Mouse (Mus musculus) hindbrain, embryonic 13.5 days (tissue): ENCODE results near the gene Gm28539. TPM values are rescaled to one million over a fixed set of nuclear protein-coding genes. Genes with fewer than 3 reads are reported as not detected.

Experiments
- ATAC-seq: fragments of 200-750 bp; cut with Nextera tagmentation; 2 replicates; pipeline ENCODE4 v1.8.0; 2017; ENCODE audit warnings: moderate TSS enrichment; ENCODE audit not compliant: low FRiP score
- H3K27ac ChIP-seq: fragments of 300-500 bp; sonication (generic); 2 replicates; pipeline ENCODE4 v1.5.1; 2015; ENCODE audit warnings: inconsistent platforms, mild to moderate bottlenecking, moderate library complexity
- H3K27me3 ChIP-seq: fragments of 300-500 bp; sonication (generic); 2 replicates; pipeline ENCODE4 v1.6.1; 2015; ENCODE audit warnings: mild to moderate bottlenecking, inconsistent platforms
- H3K36me3 ChIP-seq: fragments of 300-500 bp; sonication (generic); 2 replicates; pipeline ENCODE4 v1.6.1; 2015; ENCODE audit warnings: mild to moderate bottlenecking, inconsistent platforms
- H3K4me1 ChIP-seq: fragments of 300-500 bp; sonication (generic); replicated peaks from 2 replicates; pipeline ENCODE4 v1.6.1; 2015; ENCODE audit warnings: inconsistent platforms
- H3K4me2 ChIP-seq: fragments of 300-500 bp; sonication (generic); 2 replicates; pipeline ENCODE4 v1.6.1; 2015; ENCODE audit warnings: inconsistent platforms, mild to moderate bottlenecking, moderate library complexity
- H3K4me3 ChIP-seq: fragments of 300-500 bp; sonication (generic); 2 replicates; pipeline ENCODE4 v1.5.1; 2015; ENCODE audit warnings: mild to moderate bottlenecking, inconsistent platforms
- H3K9ac ChIP-seq: fragments of 300-500 bp; sonication (generic); 2 replicates; pipeline ENCODE4 v1.6.1; 2015; ENCODE audit warnings: mild to moderate bottlenecking, inconsistent platforms
- H3K9me3 ChIP-seq: fragments of 300-500 bp; sonication (generic); 2 replicates; pipeline ENCODE4 v1.6.1; 2016; ENCODE audit warnings: inconsistent platforms
- WGBS: fragments of 180-500 bp; shearing (Covaris S2); methylation state at CpG from one replicate; pipeline ENCODE4 v1.1.7; 2015; 5-methylcytosine and 5-hydroxymethylcytosine counted together
- polyA plus RNA-seq: library from polyadenylated mRNA; unstranded; fragments of >200 nt; fragmentation: Nextera tagmentation; extraction: Ambion mirVana; gene quantifications from 2 replicates; pipeline ENCODE4 v1.2.1, GENCODE M21; 2015

The Gm28539 gene
- polyA plus RNA-seq, 1 experiment from 2014 or later = not detected

DNA sequence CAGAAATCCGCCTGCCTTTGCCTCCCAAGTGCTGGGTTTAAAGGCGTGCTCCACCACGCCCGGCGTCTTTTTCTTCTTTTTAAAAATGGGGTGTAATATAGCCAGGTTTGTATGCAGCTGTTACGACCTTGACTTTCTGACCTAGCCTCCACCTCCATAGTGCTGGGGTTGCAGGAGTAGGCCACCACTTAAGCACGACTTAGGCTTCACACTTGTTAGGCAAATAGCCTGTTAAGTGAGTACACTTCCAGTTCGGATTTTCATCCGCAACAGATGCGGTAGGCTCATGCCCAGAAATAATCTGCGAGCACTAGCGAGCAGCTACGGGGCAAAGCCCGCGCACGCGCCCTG lies 39.7 kb downstream of the Gm28539 start:
- ATAC-seq = no peak

DNA sequence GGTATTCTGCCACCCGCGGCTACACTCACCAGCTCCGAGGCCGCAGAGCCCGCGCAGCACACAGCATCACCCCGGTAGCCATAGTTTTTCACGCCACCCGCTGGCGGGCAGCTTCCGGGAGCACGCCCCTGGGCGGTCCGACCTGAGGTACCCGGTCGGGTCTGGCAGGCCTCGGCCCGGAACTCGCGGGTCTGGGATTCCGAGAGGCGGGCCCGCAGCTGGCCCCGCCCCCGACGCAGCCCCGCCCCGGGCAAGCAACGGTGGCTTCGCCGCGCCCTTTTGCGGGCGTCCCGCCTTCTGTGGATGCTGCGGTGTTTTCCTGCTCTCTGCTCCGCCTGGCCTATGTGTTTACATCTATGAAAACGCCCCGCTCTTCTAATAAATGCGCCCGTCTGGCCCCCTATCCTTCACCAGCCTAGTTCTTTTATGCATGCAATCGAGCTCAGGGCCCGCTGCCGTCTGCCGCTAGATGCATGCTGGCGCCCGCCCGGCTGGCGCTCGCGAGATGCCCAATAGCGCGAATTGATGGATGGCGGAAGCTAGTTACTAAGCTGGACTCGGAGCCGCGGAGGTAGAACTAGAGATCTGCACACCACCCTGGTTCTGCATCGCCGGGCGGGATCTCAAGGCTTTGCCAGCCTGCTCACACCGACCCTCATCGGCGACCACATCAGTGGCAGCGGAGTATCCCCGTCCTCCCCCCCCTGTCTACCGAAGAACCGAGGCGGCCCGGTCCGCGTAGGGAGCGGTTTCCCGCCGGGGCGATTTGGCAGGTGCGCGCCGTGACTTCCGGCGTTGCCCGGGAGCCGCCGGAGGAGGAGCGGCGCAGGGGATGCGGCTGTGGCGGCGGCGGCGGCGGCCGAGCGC lies 40.3 kb downstream of the Gm28539 start, which contains the start of the genes Mrpl40 and Hira:
Mrpl40 (minus strand) TSS at position 421 of the 867 bp plus-strand sequence.
Hira (plus strand) TSS at position 596 of the 867 bp plus-strand sequence.
- peak; percentile 92 for ATAC-seq
- Histone ChIP-seq H3K27ac (peak within 1 kb of the TSS; percentile 96), H3K4me2 (peak within 1 kb of the TSS; percentile 62), H3K36me3 (peaks cover 36% of the 10 kb centered on the region), H3K27me3 (no peaks in the 10 kb centered on the region), H3K4me1 (peaks cover 37% of the 10 kb centered on the region), H3K4me3 (peak within 1 kb of the TSS; percentile 64), H3K9me3 (no peaks in the 10 kb centered on the region), H3K9ac (peak within 1 kb of the TSS; percentile 91)
- under 1% methylated on average over 74 of the region's 93 CpGs for WGBS

More for the DNA sequence above, 39.7 kb downstream of the Gm28539 start:
- Histone ChIP-seq H3K36me3 (peaks cover 36% of the 10 kb centered on the region), H3K27me3 (no peaks in the 10 kb centered on the region), H3K27ac (peak overlapping the region; percentile 96), H3K9me3 (no peaks in the 10 kb centered on the region), H3K9ac (peak overlapping the region; percentile 91), H3K4me3 (peak overlapping the region; percentile 64), H3K4me2 (peak overlapping the region; percentile 62), H3K4me1 (peaks cover 35% of the 10 kb centered on the region)
- WGBS = under 1% methylated on average over 17 of the region's 17 CpGs

DNA sequence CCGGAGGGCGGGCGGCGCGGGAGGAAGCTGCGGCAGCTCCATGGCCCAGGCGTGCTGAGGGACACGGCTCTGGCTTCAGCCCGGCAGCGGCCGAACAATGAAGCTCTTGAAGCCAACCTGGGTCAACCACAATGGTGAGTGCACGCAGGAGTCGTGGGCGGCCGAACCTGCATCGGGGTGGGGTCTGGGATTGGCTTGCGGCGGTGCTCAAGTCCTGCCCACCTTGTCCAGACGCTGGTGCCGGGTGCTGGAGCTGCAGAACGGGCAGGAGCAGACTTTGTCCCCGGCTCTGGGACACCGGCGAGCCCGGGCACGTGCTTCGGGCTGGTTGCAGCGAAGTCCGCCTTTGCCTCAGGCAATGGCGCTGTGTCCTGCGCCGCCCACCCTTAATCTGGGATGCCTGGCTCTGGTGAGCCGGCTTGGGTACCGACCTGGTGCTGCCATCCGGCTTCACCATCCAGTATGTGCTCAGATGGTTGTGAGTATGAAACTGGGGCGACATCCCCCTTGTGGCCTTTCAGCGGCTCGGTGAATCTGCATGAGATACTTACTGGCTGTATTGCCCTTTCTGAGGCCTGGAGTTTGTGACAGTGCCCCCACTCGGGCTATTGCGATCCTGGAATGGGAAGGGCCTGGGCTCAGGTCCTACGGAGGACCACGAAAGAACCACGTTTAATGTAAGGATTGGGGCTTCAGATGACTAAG lies 41.2 kb downstream of the Gm28539 start:
- peak; percentile 44 for ATAC-seq
- Histone ChIP-seq H3K4me1 (peaks cover 37% of the 10 kb centered on the region), H3K9ac (peak overlapping the region; percentile 91), H3K27ac (peak overlapping the region; percentile 96), H3K27me3 (no peaks in the 10 kb centered on the region), H3K4me2 (peak overlapping the region; percentile 62), H3K4me3 (peak overlapping the region; percentile 64), H3K36me3 (peaks cover 31% of the 10 kb centered on the region), H3K9me3 (no peaks in the 10 kb centered on the region)
- 0% methylated on average over 43 of the region's 43 CpGs for WGBS

DNA sequence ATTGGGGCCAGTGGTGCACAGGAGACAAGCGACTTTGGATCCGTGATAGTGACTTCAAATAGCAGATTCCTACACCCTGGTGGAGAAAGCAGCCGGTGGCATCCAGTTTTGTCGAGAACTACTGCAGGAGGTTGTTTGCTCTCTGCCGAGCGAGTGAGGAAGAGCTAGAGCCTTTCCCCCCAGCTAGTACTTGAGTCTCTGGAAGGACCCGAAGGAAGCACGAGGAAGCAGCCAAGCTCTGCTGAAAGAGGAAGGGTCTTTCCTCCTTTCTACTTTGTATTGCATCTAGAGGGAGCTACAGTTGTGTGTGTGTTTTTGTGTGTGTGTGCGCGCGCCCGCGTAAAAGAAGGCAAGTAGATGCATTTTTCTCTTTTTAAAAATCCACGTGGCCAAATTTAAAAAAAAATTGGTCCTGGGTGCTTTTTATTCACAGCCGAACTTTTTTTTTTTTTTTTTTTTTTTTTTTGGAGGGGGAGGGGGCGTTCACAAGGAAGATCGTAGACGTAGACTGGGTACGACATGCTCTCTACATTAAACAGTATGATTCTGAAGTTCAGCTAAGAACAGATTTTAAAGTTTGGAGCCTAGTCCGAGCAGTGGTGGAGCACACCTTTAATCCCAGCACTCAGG lies 41.8 kb downstream of the Gm28539 start:
- Histone ChIP-seq H3K4me2 (peak overlapping the region; percentile 62), H3K9me3 (no peaks in the 10 kb centered on the region), H3K27me3 (no peaks in the 10 kb centered on the region), H3K4me3 (peak overlapping the region; percentile 64), H3K36me3 (peaks cover 24% of the 10 kb centered on the region), H3K9ac (peak overlapping the region; percentile 91), H3K27ac (peak overlapping the region; percentile 96), H3K4me1 (peaks cover 37% of the 10 kb centered on the region)
- 29% methylated on average over 20 of the region's 20 CpGs for WGBS
- no peak for ATAC-seq

DNA sequence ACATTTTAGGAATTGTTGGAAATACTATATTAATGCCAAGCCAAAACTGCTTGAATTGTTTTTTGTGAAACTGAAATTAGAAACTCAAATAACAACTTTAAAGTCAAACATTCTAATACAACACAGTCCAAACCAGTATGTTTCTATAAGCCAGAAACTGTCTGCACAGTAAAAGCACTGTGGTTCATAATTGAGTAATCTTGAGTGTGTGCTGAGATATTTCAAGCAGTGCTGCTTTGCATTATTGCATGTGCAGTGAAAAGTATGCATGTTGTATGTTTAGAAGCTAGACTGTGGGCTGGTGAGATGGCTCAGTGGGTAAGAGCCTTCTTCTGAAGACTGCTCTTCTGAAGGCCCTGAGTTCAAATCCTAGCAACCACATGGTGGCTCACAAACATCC lies 47.7 kb downstream of the Gm28539 start:
- Histone ChIP-seq H3K9me3 (no peaks in the 10 kb centered on the region), H3K9ac (no peak overlapping the region), H3K27ac (no peak overlapping the region), H3K4me2 (no peak overlapping the region), H3K27me3 (no peaks in the 10 kb centered on the region), H3K4me3 (no peak overlapping the region), H3K4me1 (peaks cover 23% of the 10 kb centered on the region), H3K36me3 (peaks cover 11% of the 10 kb centered on the region; the same call in 1 of the 2 replicates)
- ATAC-seq = no peak

DNA sequence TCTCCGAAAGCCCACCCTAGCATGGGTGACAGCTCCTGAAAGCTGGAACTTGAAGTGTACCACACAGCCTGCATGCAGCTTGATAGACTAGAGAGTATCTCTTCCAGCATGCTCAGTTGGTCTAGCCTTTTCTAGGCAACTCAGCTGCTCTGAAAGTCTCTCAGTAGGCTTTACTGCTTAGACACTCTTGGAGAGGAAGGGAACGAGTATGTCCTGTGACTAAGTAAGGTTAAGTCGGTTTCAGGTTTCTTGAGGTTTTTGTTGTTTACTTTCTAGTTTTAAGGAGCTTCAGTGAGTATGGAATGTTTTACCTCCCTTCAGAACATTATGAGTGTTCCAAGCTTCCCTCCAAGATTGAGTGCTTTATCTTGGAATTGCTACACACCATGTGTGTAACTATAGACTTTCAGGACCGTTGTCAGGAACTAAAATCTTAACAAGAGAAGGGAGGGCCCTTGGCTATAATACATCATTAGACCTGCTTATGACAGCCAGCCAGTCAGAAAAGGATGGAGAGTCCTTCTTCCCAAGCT lies 57.5 kb downstream of the Gm28539 start:
- no peak overlapping the region for H3K4me3 ChIP-seq
- H3K36me3 ChIP-seq = peaks cover 23% of the 10 kb centered on the region
- ATAC-seq = no peak
- no peaks in the 10 kb centered on the region for H3K27me3 ChIP-seq
- H3K4me1 ChIP-seq = 0 out of 2 replicates have a peak, but pooled peaks cover 3% of the 10 kb centered on the region
- no peak overlapping the region for H3K4me2 ChIP-seq
- H3K27ac ChIP-seq = no peak overlapping the region
- H3K9me3 ChIP-seq = no peaks in the 10 kb centered on the region
- no peak overlapping the region for H3K9ac ChIP-seq
- 89% methylated on average over 4 of the region's 4 CpGs for WGBS

DNA sequence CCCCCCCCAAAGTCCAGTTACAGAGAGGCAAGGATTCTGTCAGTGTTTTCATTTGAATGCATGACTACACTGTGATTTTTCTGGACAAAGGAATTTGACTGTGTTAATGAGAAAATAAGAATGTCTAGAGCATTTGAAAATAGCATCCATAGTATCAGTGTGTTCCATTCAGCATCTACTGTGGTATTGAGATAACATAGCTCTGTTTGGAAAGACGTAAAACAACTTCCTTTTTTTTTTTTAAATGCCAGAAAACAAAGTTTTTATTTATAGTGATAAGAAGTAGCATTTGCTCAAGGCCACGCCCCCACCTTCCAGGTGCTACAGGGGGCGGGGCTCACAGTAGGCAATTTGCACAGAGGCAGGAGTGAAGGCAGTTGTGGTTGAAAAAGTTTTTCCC lies 58.9 kb downstream of the Gm28539 start:
- H3K27ac ChIP-seq = no peak overlapping the region
- H3K4me3 ChIP-seq = no peak overlapping the region
- H3K9ac ChIP-seq = no peak overlapping the region
- H3K36me3 ChIP-seq = peaks cover 35% of the 10 kb centered on the region
- H3K9me3 ChIP-seq = no peaks in the 10 kb centered on the region
- no peak overlapping the region for H3K4me2 ChIP-seq
- ATAC-seq = no peak
- no peaks in the 10 kb centered on the region for H3K27me3 ChIP-seq
- 0 out of 2 replicates have a peak, but pooled peaks cover 3% of the 10 kb centered on the region for H3K4me1 ChIP-seq
- WGBS = 97% methylated on average over 3 of the region's 3 CpGs

DNA sequence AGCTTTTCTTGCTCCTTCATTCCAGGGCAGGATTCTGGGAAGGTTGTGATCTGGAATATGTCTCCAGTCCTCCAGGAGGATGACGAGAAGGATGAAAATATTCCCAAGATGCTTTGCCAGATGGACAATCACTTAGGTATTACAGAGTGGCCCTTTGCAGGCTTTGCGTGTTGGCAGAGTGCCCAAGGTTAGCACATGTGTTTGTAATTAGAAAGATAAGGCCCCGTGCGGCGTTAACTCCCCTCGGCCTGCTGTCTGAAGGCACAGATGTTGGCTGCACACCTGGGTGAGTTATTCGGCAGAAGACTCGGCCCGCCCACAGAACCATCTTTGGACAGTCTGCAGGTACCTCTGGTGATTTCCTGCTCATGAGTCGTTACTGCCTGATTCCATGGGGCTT lies 60.0 kb downstream of the Gm28539 start:
- Histone ChIP-seq H3K27me3 (no peaks in the 10 kb centered on the region), H3K36me3 (peaks cover 45% of the 10 kb centered on the region), H3K27ac (no peak overlapping the region), H3K4me2 (no peak overlapping the region), H3K9me3 (no peaks in the 10 kb centered on the region), H3K9ac (no peak overlapping the region), H3K4me3 (no peak overlapping the region), H3K4me1 (0 out of 2 replicates have a peak, but pooled peaks cover 3% of the 10 kb centered on the region)
- 76% methylated on average over 10 of the region's 10 CpGs for WGBS
- no peak for ATAC-seq

DNA sequence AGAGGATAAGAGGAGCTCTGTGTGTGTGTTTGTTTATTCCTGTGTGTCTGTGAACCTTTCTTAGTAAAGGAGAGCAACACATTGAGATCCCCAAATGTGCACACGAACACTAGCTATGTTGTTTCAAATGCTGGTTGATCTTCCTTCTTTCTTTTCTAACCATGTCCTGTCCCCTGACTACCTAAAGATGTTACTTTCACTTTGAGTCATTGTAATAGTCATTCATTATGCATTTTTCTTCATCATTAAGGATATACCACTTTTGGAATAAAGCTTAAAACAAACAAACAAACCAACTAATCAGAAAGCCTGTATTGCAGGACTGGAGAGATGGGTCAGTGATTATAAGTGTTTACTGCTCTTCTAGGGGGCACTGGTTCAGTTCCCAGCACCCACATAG lies 69.3 kb downstream of the Gm28539 start:
- H3K4me2 ChIP-seq = no peak overlapping the region
- peaks cover 70% of the 10 kb centered on the region for H3K36me3 ChIP-seq
- no peaks in the 10 kb centered on the region for H3K4me1 ChIP-seq
- H3K27me3 ChIP-seq = no peaks in the 10 kb centered on the region
- no peak overlapping the region for H3K9ac ChIP-seq
- WGBS = 94% methylated on average over 1 of the region's 1 CpGs
- H3K9me3 ChIP-seq = no peaks in the 10 kb centered on the region
- ATAC-seq = no peak
- H3K27ac ChIP-seq = no peak overlapping the region
- H3K4me3 ChIP-seq = no peak overlapping the region

DNA sequence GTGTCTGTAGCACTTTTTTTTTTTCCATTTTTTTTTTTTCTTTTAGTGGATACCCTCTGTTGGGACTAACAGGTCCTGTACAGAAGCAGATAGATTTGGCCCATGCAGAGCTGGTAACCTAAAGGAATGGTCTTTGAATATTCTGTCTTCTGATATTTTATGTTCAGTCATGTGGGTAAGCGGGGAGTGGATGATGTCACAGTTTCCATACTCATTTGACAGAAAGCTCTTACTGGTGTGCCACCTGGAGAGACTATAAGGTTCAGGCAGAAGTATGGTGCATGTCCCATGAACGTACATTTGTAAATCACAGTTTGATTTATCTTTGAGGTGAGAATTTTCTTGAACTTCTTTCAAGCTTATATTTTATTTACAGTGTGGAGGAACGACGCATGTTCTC lies 79.7 kb downstream of the Gm28539 start:
- no peaks in the 10 kb centered on the region for H3K4me1 ChIP-seq
- whole genome bisulfite sequencing = 99% methylated on average over 4 of the region's 4 CpGs
- H3K9ac ChIP-seq = no peak overlapping the region
- no peaks in the 10 kb centered on the region for H3K27me3 ChIP-seq
- H3K9me3 ChIP-seq = no peaks in the 10 kb centered on the region
- H3K4me3 ChIP-seq = no peak overlapping the region
- no peak overlapping the region for H3K27ac ChIP-seq
- peaks cover 75% of the 10 kb centered on the region for H3K36me3 ChIP-seq
- no peak overlapping the region for H3K4me2 ChIP-seq
- ATAC-seq = no peak

DNA sequence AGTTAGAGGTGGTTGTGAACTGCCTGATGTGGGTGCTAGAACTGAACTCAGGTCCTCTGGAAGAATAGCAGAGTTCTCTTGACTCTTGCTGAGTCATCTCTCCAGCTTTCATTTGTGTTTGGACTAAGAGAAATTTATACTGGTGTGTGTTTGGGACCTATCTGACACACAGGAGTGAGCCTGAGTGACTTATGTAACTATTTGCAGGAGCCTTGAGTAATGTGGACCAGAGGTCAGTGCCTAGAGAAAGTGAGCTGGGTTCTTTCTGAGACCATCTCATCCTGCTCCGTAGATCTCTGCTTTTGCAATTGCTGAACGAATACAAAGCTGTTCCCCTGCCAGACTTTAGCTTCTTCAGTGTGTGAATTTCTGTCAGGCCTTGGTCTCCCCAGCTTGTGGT lies 85.4 kb downstream of the Gm28539 start:
- Histone ChIP-seq H3K4me2 (no peak overlapping the region), H3K9me3 (no peaks in the 10 kb centered on the region), H3K27ac (no peak overlapping the region), H3K4me1 (no peaks in the 10 kb centered on the region), H3K4me3 (no peak overlapping the region), H3K36me3 (peaks cover 92% of the 10 kb centered on the region), H3K27me3 (no peaks in the 10 kb centered on the region), H3K9ac (no peak overlapping the region)
- ATAC-seq = no peak
- 97% methylated on average over 2 of the region's 2 CpGs for WGBS

DNA sequence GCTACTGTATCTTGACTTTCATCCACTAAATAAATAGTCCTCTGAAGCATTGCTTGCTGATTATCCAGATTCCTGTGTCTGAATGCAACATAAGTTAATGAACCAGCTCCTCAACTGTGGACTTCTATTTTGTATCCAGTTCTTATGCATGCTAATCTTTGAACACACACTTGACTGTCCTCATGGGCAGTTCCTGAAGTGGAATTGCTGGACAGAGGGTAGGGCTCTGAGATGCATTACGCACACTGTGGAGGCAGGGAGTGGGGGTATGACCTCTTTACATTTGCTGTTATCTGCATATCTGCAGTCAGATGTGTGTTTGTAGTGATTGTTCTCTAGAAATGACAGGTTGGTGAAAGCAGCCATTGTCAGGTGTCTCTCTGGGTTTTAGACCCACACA lies 91.6 kb downstream of the Gm28539 start:
- Histone ChIP-seq H3K27ac (no peak overlapping the region), H3K9me3 (no peaks in the 10 kb centered on the region), H3K4me3 (no peak overlapping the region), H3K36me3 (peaks cover 73% of the 10 kb centered on the region), H3K4me1 (no peaks in the 10 kb centered on the region), H3K4me2 (no peak overlapping the region), H3K27me3 (no peaks in the 10 kb centered on the region), H3K9ac (no peak overlapping the region)
- WGBS = 100% methylated on average over 1 of the region's 1 CpGs
- no peak for ATAC-seq
